In the genomic region with DNA sequence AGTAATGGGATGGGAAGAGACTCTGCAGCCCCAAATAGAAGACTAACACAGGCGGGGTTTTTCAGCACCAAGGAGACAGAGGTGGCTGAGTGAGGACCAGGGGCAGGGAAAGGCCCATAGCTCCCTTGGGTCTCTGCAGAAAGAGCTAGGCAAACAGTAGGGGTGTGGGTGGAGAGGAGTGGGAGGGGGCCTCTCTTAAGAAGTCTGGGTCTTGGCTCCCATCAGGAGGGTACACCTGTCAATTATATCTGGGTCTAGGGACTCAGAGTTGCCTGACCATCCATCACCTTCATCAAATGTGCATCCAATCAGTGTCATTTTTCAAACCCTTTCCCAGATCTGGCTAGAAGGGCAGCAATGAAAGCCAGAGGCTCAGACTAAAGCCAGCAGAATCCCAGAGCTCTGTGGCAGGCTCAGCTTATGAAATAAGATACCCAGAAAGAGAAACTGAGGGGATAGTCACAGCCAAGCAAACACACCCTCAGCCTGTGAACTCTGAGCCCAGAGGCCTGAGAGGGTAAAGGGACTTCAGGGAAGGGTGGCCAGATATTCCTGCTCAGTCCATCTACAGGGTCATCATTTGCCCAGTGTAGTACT, we compare ENCODE assay signal across 22 mouse cellular contexts. TPM values are rescaled to one million over a fixed set of nuclear protein-coding genes. Genes with fewer than 3 reads are reported as not detected.
DNase-seq lines count a peak whose midpoint lies in the region; ATAC-seq lines count a peak whose summit lies in the region.
"Had no signal": no experiment of that assay in that cellular context is flagged by ENCODE, and none has a peak within 500 bp of the region (broad histone marks: within the 10 kb centered on the region; RNA-seq: fewer than 3 reads in every experiment).

No protein-coding gene starts in this region.

- intact Hi-C loops in gastrocnemius, postnatal 36 days (cut with DNase I) = no loop called here

- peak overlapping the region; percentile 80 for H3K27ac ChIP-seq in embryonic facial prominence, embryonic 13.5 days
- peak overlapping the region; percentile 45 for H3K27ac ChIP-seq in embryonic facial prominence, embryonic 14.5 days (replicated peaks; ENCODE audit: low read depth, low read length)
- no peak overlapping the region for H3K27ac ChIP-seq in limb, embryonic 12.5 days
- no peak overlapping the region for H3K27ac ChIP-seq in hindbrain, embryonic 16.5 days (ENCODE audit: low read depth, low read length)
- H3K27ac ChIP-seq in midbrain, embryonic 14.5 days (replicated peaks; ENCODE audit: low read depth, low read length) = no peak overlapping the region
- H3K27ac ChIP-seq: forebrain, embryonic 12.5 days; heart, embryonic 13.5 days; hindbrain, embryonic 12.5 days; hindbrain, postnatal 0 days; intestine, embryonic 15.5 days had no signal

- peak overlapping the region; percentile 12 for H3K4me2 ChIP-seq in embryonic facial prominence, embryonic 13.5 days
- peak overlapping the region; percentile 19 for H3K4me2 ChIP-seq in embryonic facial prominence, embryonic 14.5 days (ENCODE audit: low read depth, low read length)
- no peak overlapping the region for H3K4me2 ChIP-seq in limb, embryonic 12.5 days
- no peak overlapping the region for H3K4me2 ChIP-seq in hindbrain, embryonic 16.5 days (ENCODE audit: low read length)
- no peak overlapping the region for H3K4me2 ChIP-seq in midbrain, embryonic 14.5 days (ENCODE audit: low read length)
- H3K4me2 ChIP-seq: forebrain, embryonic 12.5 days; heart, embryonic 13.5 days; hindbrain, embryonic 12.5 days; intestine, embryonic 15.5 days had no signal

- no peaks in the 10 kb centered on the region for H3K27me3 ChIP-seq in embryonic facial prominence, embryonic 13.5 days
- no peaks in the 10 kb centered on the region for H3K27me3 ChIP-seq in embryonic facial prominence, embryonic 14.5 days (replicated peaks; ENCODE audit: control insufficient read depth, insufficient read depth, low read length)
- no peaks in the 10 kb centered on the region for H3K27me3 ChIP-seq in limb, embryonic 12.5 days
- no peaks in the 10 kb centered on the region for H3K27me3 ChIP-seq in hindbrain, embryonic 16.5 days (replicated peaks; ENCODE audit: control insufficient read depth, insufficient read depth, low read length)
- no peaks in the 10 kb centered on the region for H3K27me3 ChIP-seq in midbrain, embryonic 14.5 days (ENCODE audit: control insufficient read depth, insufficient read depth, low read length)
- H3K27me3 ChIP-seq: forebrain, embryonic 12.5 days; heart, embryonic 13.5 days; hindbrain, embryonic 12.5 days; intestine, embryonic 15.5 days had no signal

- DNase-seq in gastrocnemius, postnatal 25 days = peak; percentile 34
- DNase-seq in gastrocnemius, postnatal 36 days = no peak
- DNase-seq in embryonic facial prominence, embryonic 14.5 days (ENCODE audit: low spot score) = no peak
- no peak for DNase-seq in right cerebral cortex, postnatal 25 days
- DNase-seq in midbrain, embryonic 14.5 days = no peak
- DNase-seq: adrenal gland, adult 8-10 months; adrenal gland, postnatal 36 days; cerebellum, adult 2 months; cerebellum, postnatal 14 days; embryo, embryonic 11 days; heart, postnatal 4 days had no signal

- no peak overlapping the region for H3K9ac ChIP-seq in embryonic facial prominence, embryonic 13.5 days
- no peak overlapping the region for H3K9ac ChIP-seq in embryonic facial prominence, embryonic 14.5 days (ENCODE audit: low read depth, low read length)
- no peak overlapping the region for H3K9ac ChIP-seq in limb, embryonic 12.5 days (replicated peaks)
- no peak overlapping the region for H3K9ac ChIP-seq in hindbrain, embryonic 16.5 days (ENCODE audit: low read depth, low read length)
- H3K9ac ChIP-seq in midbrain, embryonic 14.5 days (replicated peaks; ENCODE audit: low read length) = no peak overlapping the region
- H3K9ac ChIP-seq: forebrain, embryonic 12.5 days; heart, embryonic 13.5 days; hindbrain, embryonic 12.5 days; intestine, embryonic 15.5 days had no signal

- H3K4me1 ChIP-seq in embryonic facial prominence, embryonic 13.5 days = peaks cover 46% of the 10 kb centered on the region
- H3K4me1 ChIP-seq in embryonic facial prominence, embryonic 14.5 days (ENCODE audit: control insufficient read depth, insufficient read depth, low read length) = peaks cover 36% of the 10 kb centered on the region
- H3K4me1 ChIP-seq in limb, embryonic 12.5 days (replicated peaks) = peaks cover 30% of the 10 kb centered on the region
- H3K4me1 ChIP-seq in hindbrain, embryonic 16.5 days (ENCODE audit: control insufficient read depth, insufficient read depth, low read depth, low read length) = peaks cover 3% of the 10 kb centered on the region; the same call in 1 of the 2 replicates
- H3K4me1 ChIP-seq in midbrain, embryonic 14.5 days (ENCODE audit: control insufficient read depth, insufficient read depth, low read length) = 0 out of 2 replicates have a peak, but pooled peaks cover 3% of the 10 kb centered on the region
- H3K4me1 ChIP-seq: forebrain, embryonic 12.5 days; heart, embryonic 13.5 days had no signal

- H3K36me3 ChIP-seq in embryonic facial prominence, embryonic 13.5 days = 0 out of 2 replicates have a peak, but pooled peaks cover 3% of the 10 kb centered on the region
- no peaks in the 10 kb centered on the region for H3K36me3 ChIP-seq in embryonic facial prominence, embryonic 14.5 days (ENCODE audit: control insufficient read depth, insufficient read depth, low read length)
- peaks cover 5% of the 10 kb centered on the region; the same call in 1 of the 2 replicates for H3K36me3 ChIP-seq in limb, embryonic 12.5 days
- H3K36me3 ChIP-seq in hindbrain, embryonic 16.5 days (ENCODE audit: control insufficient read depth, insufficient read depth, low read length) = no peaks in the 10 kb centered on the region
- H3K36me3 ChIP-seq in midbrain, embryonic 14.5 days (ENCODE audit: control insufficient read depth, insufficient read depth, low read length) = no peaks in the 10 kb centered on the region
- H3K36me3 ChIP-seq: forebrain, embryonic 12.5 days; G1E; heart, embryonic 13.5 days; hindbrain, embryonic 12.5 days; intestine, embryonic 15.5 days had no signal

- no peaks in the 10 kb centered on the region for H3K9me3 ChIP-seq in embryonic facial prominence, embryonic 13.5 days
- no peaks in the 10 kb centered on the region for H3K9me3 ChIP-seq in embryonic facial prominence, embryonic 14.5 days (ENCODE audit: control insufficient read depth, low read length)
- no peaks in the 10 kb centered on the region for H3K9me3 ChIP-seq in limb, embryonic 12.5 days
- H3K9me3 ChIP-seq in hindbrain, embryonic 16.5 days (ENCODE audit: control insufficient read depth, low read length) = no peaks in the 10 kb centered on the region
- H3K9me3 ChIP-seq in midbrain, embryonic 14.5 days (ENCODE audit: control insufficient read depth, low read length) = no peaks in the 10 kb centered on the region
- H3K9me3 ChIP-seq: forebrain, embryonic 12.5 days; G1E; heart, embryonic 13.5 days; hindbrain, embryonic 12.5 days; intestine, embryonic 15.5 days had no signal

- no peak for ATAC-seq in embryonic facial prominence, embryonic 13.5 days (ENCODE audit: insufficient number of reproducible peaks, insufficient read depth, low FRiP score, low TSS enrichment, low read depth)
- ATAC-seq in embryonic facial prominence, embryonic 14.5 days (ENCODE audit: low read depth) = 0 out of 2 replicates have a peak, but pooled peaks have one; percentile 10
- peak; percentile 70; the same call in 1 of the 2 replicates for ATAC-seq in limb, embryonic 12.5 days (ENCODE audit: insufficient number of reproducible peaks, insufficient read depth, low FRiP score, low TSS enrichment, low read depth)
- no peak for ATAC-seq in hindbrain, embryonic 16.5 days
- ATAC-seq in midbrain, embryonic 14.5 days (ENCODE audit: low FRiP score, low TSS enrichment) = no peak
- ATAC-seq: forebrain, embryonic 16.5 days; hindbrain, postnatal 0 days; intestine, embryonic 15.5 days had no signal

- 76% methylated on average over 1 of the region's 1 CpGs for WGBS in embryonic facial prominence, embryonic 13.5 days
- 80% methylated on average over 1 of the region's 1 CpGs for WGBS in embryonic facial prominence, embryonic 14.5 days
- 88% methylated on average over 1 of the region's 1 CpGs for WGBS in limb, embryonic 12.5 days
- 90% methylated on average over 1 of the region's 1 CpGs for WGBS in hindbrain, embryonic 16.5 days
- WGBS in midbrain, embryonic 14.5 days = 88% methylated on average over 1 of the region's 1 CpGs

- H3K4me3 ChIP-seq in embryonic facial prominence, embryonic 13.5 days = no peak overlapping the region
- H3K4me3 ChIP-seq in embryonic facial prominence, embryonic 14.5 days (ENCODE audit: low read depth, low read length) = no peak overlapping the region
- no peak overlapping the region for H3K4me3 ChIP-seq in limb, embryonic 12.5 days (replicated peaks)
- H3K4me3 ChIP-seq in hindbrain, embryonic 16.5 days (ENCODE audit: low read length) = no peak overlapping the region
- no peak overlapping the region for H3K4me3 ChIP-seq in midbrain, embryonic 14.5 days (replicated peaks; ENCODE audit: low read depth, low read length)
- H3K4me3 ChIP-seq: forebrain, embryonic 12.5 days; heart, embryonic 13.5 days; hindbrain, embryonic 12.5 days; intestine, embryonic 15.5 days had no signal

RNA-seq across cellular contexts. Expression of a gene that starts 58.0 kb away (rescaled TPM):
- total RNA-seq in gastrocnemius, postnatal 25 days (2021) = 10 to 100 TPM; 18.3 to 30.9 TPM
- total RNA-seq in gastrocnemius, postnatal 36 days (2021) = 10 to 100 TPM; 17.8 to 18.2 TPM
- polyA plus RNA-seq in embryonic facial prominence, embryonic 13.5 days (2015; fragmentation: Nextera tagmentation; extraction: Ambion mirVana) = 103 and 115 TPM in 2 replicates
- 85.2 and 94.0 TPM in 2 replicates for polyA plus RNA-seq in embryonic facial prominence, embryonic 14.5 days (2014; fragmentation: Nextera tagmentation; extraction: Ambion mirVana)
- polyA plus RNA-seq in limb, embryonic 12.5 days (2016; fragmentation: Nextera tagmentation; extraction: Ambion mirVana) = 111 and 112 TPM in 2 replicates
- polyA plus RNA-seq in hindbrain, embryonic 16.5 days (2015; fragmentation: Nextera tagmentation; extraction: Ambion mirVana) = 7.7 and 10.1 TPM in 2 replicates
- 1.7 and 8.9 TPM in 2 replicates for polyA plus RNA-seq in midbrain, embryonic 14.5 days (2014; fragmentation: Nextera tagmentation; extraction: Ambion mirVana)
- total RNA-seq: common myeloid progenitor, adult 5-6 weeks had no signal
- polyA plus RNA-seq: G1E had no signal

Comparison
In these comparisons a context has a peak if more than half of its experiments do, and no peak if none do; other contexts are left out.
1. ATAC-seq: peak in embryonic facial prominence, embryonic 14.5 days (single experiment) and limb, embryonic 12.5 days (single experiment); none in embryonic facial prominence, embryonic 13.5 days (single experiment), hindbrain, embryonic 16.5 days (single experiment) and midbrain, embryonic 14.5 days (single experiment).
2. H3K27ac ChIP-seq: peak in embryonic facial prominence, embryonic 13.5 days (single experiment) and embryonic facial prominence, embryonic 14.5 days (single experiment); none in limb, embryonic 12.5 days (single experiment), hindbrain, embryonic 16.5 days (single experiment) and midbrain, embryonic 14.5 days (single experiment).
3. H3K4me2 ChIP-seq: peak in embryonic facial prominence, embryonic 13.5 days (single experiment) and embryonic facial prominence, embryonic 14.5 days (single experiment); none in limb, embryonic 12.5 days (single experiment), hindbrain, embryonic 16.5 days (single experiment) and midbrain, embryonic 14.5 days (single experiment).